Mouse (Mus musculus) layer of hippocampus, adult 11-12 months (tissue): ENCODE data around the gene Lmtk2.

ENCODE experiments used
- DNase-seq: peaks from one replicate; pipeline ENCODE4 v3.0.0; 2022; ENCODE audit warnings: low spot score

Lmtk2 gene

GRCm38 (mm10) chr5:144109201-144109600, 9.0 kb downstream of the Lmtk2 start:
- DNase-seq, result no peak

GRCm38 (mm10) chr5:144112574-144113438, 12.6 kb downstream of the Lmtk2 start:
- DNase-seq, result no peak

GRCm38 (mm10) chr5:144114068-144114467, 13.8 kb downstream of the Lmtk2 start:
- DNase-seq, result no peak

- DNase-seq, result no peak
Observed at GRCm38 (mm10) chr5:144114970-144115627, 14.9 kb downstream of the Lmtk2 start.

GRCm38 (mm10) chr5:144115628-144115977, 15.4 kb downstream of the Lmtk2 start:
- DNase-seq, result no peak

- no peak for DNase-seq
Observed at GRCm38 (mm10) chr5:144118271-144118670, 18.0 kb downstream of the Lmtk2 start.

GRCm38 (mm10) chr5:144119286-144119685, 19.1 kb downstream of the Lmtk2 start:
- DNase-seq, result no peak

- DNase-seq, result no peak
Observed at GRCm38 (mm10) chr5:144121489-144121888, 21.3 kb downstream of the Lmtk2 start.

- DNase-seq, result peak; percentile 31
Observed at GRCm38 (mm10) chr5:144125979-144126755, 25.9 kb downstream of the Lmtk2 start.

- no peak for DNase-seq
Observed at GRCm38 (mm10) chr5:144143531-144143930, 43.3 kb downstream of the Lmtk2 start.

- no peak for DNase-seq
Observed at GRCm38 (mm10) chr5:144146898-144147297, 46.7 kb downstream of the Lmtk2 start.

- DNase-seq, result no peak
Observed at GRCm38 (mm10) chr5:144149530-144149929, 49.3 kb downstream of the Lmtk2 start.

GRCm38 (mm10) chr5:144151270-144151669, 51.0 kb downstream of the Lmtk2 start:
- DNase-seq, result no peak

GRCm38 (mm10) chr5:144154528-144154927, 54.3 kb downstream of the Lmtk2 start:
- peak; percentile 86 for DNase-seq

GRCm38 (mm10) chr5:144158604-144159003, 58.4 kb downstream of the Lmtk2 start:
- DNase-seq, result peak; percentile 37

GRCm38 (mm10) chr5:144159137-144159536, 58.9 kb downstream of the Lmtk2 start:
- DNase-seq, result no peak

- no peak for DNase-seq
Observed at GRCm38 (mm10) chr5:144162080-144162812, 62.0 kb downstream of the Lmtk2 start.

GRCm38 (mm10) chr5:144162813-144163517, 62.7 kb downstream of the Lmtk2 start:
- no peak for DNase-seq

GRCm38 (mm10) chr5:144165756-144166155, 65.5 kb downstream of the Lmtk2 start:
- DNase-seq, result no peak

GRCm38 (mm10) chr5:144169275-144169975, 69.2 kb downstream of the Lmtk2 start:
- DNase-seq, result no peak

GRCm38 (mm10) chr5:144173648-144174047, 73.4 kb downstream of the Lmtk2 start:
- DNase-seq, result no peak
